Mouse (Mus musculus) urinary bladder, postnatal 4 days (tissue): Measurements from ENCODE around the gene Lrrc17.
"Not testable (repeated sequence)": the region's sequence is repeated elsewhere in the genome, so short reads cannot be mapped to it uniquely, and the experiment has no call there.

Source experiments
- DNase-seq, 2 experiments: peaks; one replicate each; pipeline ENCODE4 v3.0.0; 2021 to 2022; ENCODE audit warnings: low spot score in 2 of 2

Gene Lrrc17

DNA sequence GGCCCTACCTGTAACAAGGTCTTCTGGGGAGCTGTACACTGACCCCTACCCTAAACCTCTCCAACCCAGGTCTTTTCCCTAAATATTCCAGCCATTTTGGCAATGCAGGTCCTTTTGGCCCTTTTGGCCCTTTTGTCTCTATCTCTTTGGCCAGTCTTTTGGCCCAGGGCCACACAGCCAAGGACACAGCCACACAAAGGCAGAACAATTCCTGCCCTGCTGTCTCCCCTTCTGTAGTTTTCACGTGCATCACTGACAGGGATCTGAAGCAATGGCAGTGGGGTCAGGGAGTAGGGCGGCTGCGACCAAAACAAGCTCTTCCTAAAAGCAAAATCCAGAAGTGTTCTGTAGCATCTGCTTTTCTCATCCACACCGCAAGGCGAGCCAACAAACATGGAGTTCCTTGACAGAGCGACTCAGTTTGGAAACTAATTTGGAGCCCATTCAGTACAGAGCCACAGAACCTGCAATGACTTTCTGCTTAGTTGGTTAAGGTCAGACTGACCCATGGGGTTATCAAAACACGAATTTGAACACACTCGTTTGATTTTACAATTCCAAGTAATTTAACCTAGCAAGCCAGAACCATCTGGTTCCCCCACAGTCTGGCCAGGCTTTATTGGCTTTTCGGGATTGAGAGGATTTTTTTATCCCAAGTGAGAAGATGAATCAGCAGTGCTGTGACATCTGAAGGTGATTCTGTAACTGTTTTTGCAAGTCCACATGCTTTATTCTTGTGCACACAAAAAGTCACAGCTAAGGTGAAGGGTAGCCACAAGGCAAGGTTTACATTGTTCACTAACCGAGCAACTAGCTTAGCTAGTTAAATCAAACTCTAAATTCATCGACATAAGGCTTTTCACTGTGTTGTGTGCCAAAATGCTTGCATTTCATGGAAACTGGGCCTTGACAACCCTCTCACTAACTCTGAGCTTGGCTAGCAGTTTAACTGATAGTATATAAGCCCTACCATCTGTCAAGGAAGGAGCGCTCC, 65.2 kb downstream of the Lrrc17 start:
- DNase-seq = no peak

DNA sequence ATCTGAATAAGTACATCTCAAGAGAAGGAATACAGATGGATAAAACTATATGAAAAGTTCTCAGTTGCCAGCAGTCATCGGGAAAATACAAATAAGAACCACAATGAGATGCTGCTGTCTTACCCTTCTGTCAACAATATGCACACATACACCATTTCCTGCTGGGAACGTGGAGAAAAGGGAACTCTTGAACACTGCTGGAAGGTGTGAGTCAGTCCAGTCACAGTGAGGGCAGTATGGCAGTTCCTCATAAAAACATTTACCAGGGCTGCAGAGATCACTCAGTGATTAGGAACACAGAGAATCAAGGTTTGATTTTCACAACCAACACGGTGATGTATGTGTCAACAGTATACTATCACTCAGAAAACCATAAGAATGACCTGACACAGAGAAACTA, 67.6 kb downstream of the Lrrc17 start:
- no peak for DNase-seq

DNA sequence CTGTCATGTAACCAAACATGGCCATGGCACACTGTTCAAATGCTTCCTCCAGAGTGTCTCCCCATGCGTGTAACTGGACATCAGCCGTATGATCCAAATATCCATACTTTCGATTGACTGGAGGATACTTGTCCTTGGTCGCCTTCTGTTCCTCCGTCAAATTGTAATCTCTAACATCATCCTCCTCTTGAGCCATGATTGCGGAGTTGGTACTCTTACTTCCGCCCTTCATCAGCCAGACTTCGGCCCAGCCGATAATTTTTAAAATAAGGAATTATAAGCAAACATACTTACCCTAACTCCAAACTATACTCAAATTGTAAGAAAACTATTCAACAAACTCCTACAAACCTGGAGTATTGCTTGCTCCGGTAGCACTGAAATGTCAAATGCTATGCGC, 70.9 kb downstream of the Lrrc17 start:
- not testable (repeated sequence) for DNase-seq

DNA sequence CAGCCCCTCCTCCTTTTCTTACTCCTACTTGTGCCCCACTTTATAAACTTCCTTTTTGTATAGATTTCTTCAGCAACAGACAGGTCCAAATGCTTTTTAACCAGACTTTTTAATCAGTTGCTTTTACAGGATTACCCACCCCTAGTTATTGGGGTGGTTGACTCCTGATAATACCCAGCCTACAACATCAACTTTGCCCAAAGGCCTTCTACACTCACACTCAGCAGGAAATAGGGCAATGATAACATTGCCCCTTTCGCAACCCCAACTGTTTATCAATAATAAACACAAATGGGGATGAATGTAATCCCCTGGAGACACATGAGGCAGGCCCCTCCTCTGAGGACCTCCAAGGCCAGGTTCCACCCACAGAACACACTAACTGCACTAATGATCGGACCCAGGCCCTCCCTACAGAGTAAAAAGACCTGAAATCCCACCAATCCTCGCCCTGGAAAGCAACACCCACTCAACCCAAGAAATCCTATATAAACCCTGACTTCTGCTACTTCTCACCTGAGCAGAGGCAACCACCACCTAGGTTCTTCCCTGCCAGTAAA, 73.2 kb downstream of the Lrrc17 start:
- no peak for DNase-seq
